Mouse (Mus musculus): Measurements from ENCODE around the gene Ubald2.
"Not testable (repeated sequence)": the region's sequence is repeated elsewhere in the genome, so short reads cannot be mapped to it uniquely, and the experiment has no call there.

The Ubald2 gene

DNA sequence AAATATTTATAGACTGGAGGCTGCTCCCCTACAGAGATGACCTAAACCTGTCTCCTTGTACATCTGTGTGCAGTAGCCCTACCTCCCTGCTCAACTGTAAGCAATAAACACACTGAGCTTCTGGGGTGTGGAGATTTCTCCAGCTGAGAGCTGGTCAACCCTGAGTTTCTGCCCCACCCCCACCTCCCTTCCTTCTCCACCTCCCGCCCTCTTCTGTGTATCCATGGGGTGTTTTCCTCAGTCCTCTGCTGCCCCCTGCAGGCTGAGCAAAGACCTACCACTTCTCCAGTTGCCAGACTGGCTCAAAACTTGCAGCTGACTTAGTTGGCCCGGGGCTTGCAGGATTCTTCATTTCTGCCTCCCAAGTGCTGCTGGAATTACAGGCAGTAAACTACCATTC, 29.9 kb downstream of the Ubald2 start:
- DNase-seq (ENCODE audit: low spot score): peak; percentile 78

DNA sequence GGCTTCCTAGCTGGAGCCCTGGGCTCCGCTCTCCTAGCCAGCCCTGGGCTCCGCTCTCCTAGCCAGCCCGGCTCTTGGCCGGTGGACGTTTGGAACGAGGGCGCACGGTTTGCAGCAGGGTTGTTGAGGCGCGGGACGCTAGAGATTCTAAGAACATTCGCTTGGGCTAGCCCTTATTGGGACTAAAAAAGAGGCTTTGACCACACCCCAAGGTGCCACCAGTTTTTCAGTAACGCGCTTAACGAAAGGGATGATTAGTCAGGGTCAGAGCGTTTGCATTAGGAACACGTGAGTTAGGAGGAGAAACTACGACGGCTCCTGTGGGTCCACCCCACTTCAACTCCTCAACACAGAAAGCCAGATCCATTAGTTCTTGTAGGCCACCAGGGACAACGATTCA, 32.2 kb downstream of the Ubald2 start, which contains the start of gene Qrich2:
TSS of gene Qrich2 (minus strand) at position 101 of the 400 bp plus-strand sequence.
- DNase-seq (ENCODE audit: low spot score): no peak

DNA sequence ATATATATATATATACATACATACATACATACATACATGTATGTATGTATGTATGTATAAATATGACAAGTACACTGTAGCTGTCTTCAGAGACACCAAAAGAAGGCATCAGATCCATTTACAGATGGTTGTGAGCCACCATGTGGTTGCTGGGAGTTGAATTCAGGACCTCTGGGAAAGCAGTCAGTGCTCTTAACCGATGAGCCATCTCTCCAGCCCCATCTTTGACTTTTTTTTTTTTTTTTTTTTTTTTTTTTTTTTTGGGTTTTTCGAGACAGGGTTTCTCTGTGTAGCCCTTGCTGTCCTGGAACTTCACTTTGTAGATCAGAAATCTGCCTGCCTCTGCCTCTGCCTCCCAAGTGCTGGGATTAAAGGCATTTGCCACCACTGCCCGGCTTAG, 34.4 kb downstream of the Ubald2 start:
- not testable (repeated sequence) for DNase-seq (ENCODE audit: low spot score)

DNA sequence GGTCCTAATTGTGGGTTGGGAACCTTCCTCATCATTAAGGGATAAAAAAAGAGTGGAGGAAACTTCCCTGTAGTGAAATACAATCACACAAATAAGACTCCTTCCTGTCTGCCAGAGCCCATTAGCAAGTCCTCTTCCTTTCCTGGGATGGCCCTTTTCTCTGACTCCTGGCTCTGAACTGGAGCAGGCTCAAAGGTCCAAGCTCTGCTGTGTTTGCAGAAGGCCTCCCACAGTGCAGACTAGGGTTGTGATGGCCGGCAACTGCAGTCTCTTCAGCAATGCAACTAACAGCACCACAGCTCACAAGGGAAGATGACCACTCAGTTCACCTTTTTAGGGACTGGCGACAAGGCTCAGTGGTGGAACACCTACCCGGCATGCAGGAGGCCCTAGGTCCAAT, 36.4 kb downstream of the Ubald2 start:
- DNase-seq (ENCODE audit: low spot score): no peak

DNA sequence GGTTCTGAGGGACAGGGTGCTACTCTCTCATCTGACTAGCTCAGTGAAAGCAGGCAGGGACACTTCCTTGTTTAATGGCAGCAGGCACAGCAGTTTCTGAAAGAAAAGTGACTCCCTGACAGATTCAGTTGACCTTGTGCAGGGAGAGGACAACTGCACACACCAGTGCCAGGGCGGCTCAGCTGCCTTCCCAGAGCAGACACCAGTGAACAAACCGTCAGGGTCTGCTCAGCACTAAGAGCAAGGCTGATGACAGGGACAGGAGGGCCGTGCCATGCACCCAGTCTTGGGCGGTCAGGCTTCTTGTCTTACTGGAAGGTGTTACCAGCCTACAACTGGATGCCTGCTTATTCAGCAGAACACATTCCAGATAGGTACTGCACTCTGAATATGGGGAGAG, 37.0 kb downstream of the Ubald2 start:
- DNase-seq (ENCODE audit: low spot score): no peak

DNA sequence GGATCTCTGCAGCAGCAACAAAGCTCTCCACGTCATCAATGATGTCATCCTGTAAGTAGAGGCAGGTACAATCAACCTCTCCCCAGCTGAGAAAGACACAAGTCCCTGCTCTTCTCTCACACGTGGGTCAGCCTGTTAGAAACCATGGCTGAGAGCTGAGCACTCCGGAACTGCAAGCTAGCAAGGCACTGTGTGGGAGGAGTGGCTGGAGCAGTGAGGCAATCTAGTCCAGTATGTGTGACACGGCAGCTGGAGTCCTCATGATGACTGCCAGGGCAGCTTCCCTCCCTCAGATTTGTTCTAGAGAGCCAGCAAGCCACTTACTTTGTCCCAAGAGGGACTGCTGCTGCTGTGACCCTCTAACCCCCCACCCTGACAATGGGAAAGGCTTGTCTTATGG, 38.4 kb downstream of the Ubald2 start:
- DNase-seq (ENCODE audit: low spot score): no peak

DNA sequence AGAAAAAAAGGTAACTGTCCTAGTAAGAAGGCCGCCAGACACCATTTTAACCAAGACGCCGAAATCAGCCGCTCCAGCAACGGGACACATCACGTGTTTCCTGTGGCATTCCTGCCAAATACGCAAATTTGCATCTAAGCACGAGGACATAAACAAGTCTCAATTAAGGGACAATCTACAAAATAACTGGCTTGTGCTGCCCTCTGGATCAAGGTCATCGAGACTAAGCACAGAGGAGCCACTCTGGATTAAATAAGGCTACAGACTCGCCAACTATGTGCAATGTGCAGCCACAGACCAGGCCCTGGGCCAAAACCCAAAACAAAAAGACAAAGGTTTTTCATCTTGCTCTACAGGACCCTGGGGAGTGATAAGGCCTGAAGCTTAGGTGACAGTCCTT, 42.1 kb downstream of the Ubald2 start:
- DNase-seq (ENCODE audit: low spot score): peak; percentile 68

DNA sequence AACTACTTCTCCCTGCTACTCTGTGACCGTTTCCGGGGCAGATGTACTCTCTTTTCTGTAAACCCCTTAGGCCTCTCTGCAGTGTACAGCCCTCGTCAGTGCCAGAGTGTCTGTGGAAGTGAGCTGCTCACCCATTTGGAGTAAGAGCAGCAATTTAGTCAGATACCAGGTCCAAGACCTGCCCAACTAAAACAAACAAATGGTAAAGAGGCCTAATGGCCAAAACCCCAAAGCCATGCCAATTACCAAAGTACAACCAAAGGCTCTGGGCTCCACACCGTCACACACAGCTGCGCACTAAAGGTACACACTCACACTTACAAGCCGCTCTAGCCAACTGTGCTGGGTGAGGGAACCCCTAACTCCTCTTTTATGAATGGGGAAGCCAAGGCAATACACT, 42.8 kb downstream of the Ubald2 start:
- no peak for DNase-seq (ENCODE audit: low spot score)

DNA sequence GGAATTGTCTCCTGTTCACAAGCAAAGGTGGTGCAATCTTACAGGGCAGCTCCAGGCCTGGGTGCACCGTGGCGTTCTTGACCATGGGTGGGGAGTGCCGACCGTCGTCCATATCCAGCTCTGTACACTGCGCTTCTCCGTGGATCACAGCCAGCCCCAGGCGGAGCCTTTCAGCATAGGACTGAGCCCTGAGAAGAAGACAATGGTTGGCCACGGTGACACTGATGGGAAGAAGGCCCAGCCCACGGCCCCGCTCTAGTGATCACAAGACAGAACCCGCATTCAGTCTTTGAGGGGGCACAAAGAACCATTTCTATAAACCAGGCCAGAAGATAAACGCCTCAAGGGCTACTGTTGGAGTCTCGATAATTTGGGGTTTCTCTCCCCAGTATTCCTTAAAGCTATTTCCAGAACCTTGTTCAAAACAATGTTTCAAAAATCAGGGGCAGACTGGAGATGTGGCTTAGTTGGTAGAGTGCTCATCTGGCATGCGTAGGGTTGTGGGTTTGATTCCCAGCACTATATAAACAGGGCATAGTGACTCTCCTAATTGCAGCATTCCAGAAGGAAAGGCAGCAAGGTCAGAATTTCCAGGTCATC, 43.4 kb downstream of the Ubald2 start:
- no peak for DNase-seq (ENCODE audit: low spot score)

DNA sequence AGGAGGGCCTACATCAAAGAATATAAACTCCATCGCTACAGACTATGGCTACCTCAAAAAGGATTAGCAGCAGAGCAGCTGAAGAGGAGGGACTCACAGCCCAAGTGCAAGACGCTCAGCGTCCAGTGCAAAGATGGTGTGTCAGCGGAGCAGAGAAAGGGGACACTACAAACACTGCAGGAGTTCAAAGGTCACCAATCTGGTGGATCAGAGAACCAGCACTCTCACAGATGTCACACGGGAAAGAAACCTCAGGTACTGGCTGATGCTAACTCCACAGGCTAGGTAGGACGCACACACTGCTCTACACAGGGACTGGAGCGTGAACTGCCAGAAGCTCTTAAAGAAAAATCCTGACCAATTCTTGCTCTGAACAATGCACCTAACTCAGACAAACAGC, 45.1 kb downstream of the Ubald2 start:
- no peak for DNase-seq (ENCODE audit: low spot score)

DNA sequence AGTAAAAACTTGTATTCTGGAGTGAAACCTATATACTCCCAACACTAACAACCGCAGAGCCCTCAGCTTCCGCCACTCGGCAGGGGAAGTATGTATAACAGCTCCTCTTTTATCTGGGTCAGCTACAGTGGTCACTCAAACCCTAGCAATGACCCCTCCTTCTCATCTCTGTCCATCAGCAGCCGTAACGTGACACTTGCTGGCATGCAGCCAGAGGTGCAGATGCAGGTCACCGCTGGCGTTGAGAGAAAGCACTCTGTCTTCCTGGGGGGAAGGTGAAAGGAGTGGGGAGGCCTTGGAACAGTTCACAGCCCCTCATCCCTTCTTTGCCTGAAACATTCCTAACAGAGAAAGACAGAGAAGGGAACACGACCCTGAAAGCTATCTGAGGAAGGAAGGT, 45.9 kb downstream of the Ubald2 start:
- no peak for DNase-seq (ENCODE audit: low spot score)

DNA sequence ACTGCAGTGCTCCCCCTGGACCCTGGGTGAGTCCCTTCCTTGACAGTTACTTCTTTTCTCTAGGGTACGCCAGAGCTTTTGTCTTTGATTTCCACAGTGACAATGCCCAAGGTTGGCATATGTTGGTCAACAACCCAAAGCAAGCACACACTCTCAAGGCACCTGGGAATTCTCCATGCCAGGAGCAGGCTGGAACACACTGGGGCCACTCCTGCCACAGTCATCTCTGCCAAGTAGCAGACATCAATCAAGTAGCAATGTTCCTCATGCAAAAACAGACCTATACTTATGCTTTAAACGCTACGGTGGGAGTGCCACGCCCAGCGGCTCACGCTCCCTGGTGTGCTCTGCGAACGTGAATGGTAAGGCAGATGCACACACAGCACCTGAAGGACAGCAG, 47.1 kb downstream of the Ubald2 start:
- no peak for DNase-seq (ENCODE audit: low spot score)

DNA sequence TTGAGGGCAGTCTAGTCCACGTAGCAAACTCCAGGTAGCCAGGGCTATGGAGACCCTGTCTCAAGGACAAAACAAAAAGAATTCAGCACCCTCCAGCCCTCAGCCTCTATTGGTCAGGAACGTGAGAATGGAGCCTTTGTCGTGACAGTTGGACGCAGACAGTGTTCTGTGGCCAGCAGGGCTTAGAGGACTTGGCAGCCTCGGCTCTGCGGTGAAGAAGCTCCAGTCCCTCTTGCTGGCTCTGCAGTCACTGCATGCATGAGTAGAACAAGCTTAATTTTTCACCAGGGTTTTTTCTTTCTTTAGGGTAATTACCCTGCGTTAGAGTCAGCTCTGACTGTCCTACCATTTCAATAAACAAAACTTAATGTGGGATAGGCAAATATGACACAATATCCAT, 47.9 kb downstream of the Ubald2 start:
- DNase-seq (ENCODE audit: low spot score): no peak

DNA sequence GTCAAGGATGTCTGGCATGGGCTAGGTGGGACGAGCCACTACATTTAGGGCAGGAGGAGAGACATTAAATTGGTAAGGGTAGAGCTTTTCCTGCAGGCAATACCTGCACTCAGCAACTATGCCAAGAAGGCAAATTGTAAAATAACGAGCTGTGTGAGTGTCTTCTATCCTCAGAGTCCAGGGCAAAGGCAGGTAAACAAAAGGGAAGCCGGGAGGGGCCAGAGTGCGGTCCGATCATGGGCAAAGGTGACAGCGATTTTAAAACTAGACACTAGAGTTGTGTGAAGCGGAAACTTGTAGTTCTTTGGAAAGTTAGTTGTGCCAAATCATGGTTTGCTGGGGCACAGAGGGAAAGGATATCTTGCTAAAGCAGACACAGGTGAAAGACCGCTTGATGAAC, 50.4 kb downstream of the Ubald2 start:
- DNase-seq (ENCODE audit: low spot score): no peak

DNA sequence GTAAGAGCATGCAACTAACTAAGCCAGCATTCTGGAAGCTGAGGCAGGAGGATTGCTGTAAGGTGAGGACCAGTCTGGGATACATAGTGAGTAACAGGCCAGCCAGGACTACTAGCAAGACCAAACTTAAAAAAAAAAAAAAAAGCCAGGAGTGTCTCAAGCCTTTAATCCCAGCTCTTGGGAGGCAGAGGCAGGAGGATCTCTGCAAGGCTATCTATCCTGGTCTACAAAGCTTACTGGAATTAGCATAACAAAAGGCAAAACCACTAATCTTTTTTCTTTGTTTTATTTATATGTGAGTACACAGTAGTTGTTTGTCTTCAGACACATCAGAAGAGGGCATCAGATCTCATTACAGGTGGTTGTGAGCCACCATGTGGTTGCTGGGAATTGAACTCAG, 54.3 kb downstream of the Ubald2 start:
- DNase-seq (ENCODE audit: low spot score): no peak

Measured in testis, postnatal 14 days (tissue).